Mouse (Mus musculus) embryonic facial prominence, embryonic 14.5 days (tissue): Measurements from ENCODE around the gene Cdc25a. TPM values are rescaled to one million over a fixed set of nuclear protein-coding genes. Genes with fewer than 3 reads are reported as not detected.

Experiments used
- ATAC-seq: fragments of 200-750 bp; cut with Nextera tagmentation; 2 replicates; pipeline ENCODE4 v1.8.0; 2017; ENCODE audit warnings: low read depth, moderate number of reproducible peaks, moderate TSS enrichment
- DNase-seq: peaks from one replicate; pipeline ENCODE4 v3.0.0-alpha.2; 2015; ENCODE audit warnings: low spot score
- H3K27ac ChIP-seq: fragments of 300-500 bp; sonication (generic); replicated peaks from 2 replicates; pipeline ENCODE4 v1.5.1; 2014; ENCODE audit warnings: low read depth, mild to moderate bottlenecking, low read length, moderate library complexity
- H3K27me3 ChIP-seq: fragments of 300-500 bp; sonication (generic); replicated peaks from 2 replicates; pipeline ENCODE4 v1.6.1; 2014; ENCODE audit warnings: low read length; ENCODE audit not compliant: control insufficient read depth, insufficient read depth
- H3K36me3 ChIP-seq: fragments of 300-500 bp; sonication (generic); 2 replicates; pipeline ENCODE4 v1.6.1; 2014; ENCODE audit warnings: low read length, mixed read lengths; ENCODE audit not compliant: control insufficient read depth, insufficient read depth
- H3K4me1 ChIP-seq: fragments of 300-500 bp; sonication (generic); 2 replicates; pipeline ENCODE4 v1.6.1; 2014; ENCODE audit warnings: antibody characterized with exemption, low read length; ENCODE audit not compliant: control insufficient read depth, insufficient read depth
- H3K4me2 ChIP-seq: fragments of 300-500 bp; sonication (generic); 2 replicates; pipeline ENCODE4 v1.6.1; 2014; ENCODE audit warnings: low read depth, mild to moderate bottlenecking, low read length, moderate library complexity, mixed read lengths
- H3K4me3 ChIP-seq: fragments of 300-500 bp; sonication (generic); 2 replicates; pipeline ENCODE4 v1.5.1; 2014; ENCODE audit warnings: low read depth, mild to moderate bottlenecking, low read length
- H3K9ac ChIP-seq: fragments of 300-500 bp; sonication (generic); 2 replicates; pipeline ENCODE4 v1.6.1; 2014; ENCODE audit warnings: low read depth, mild to moderate bottlenecking, low read length, moderate library complexity, mixed read lengths
- H3K9me3 ChIP-seq: fragments of 300-500 bp; sonication (generic); 2 replicates; pipeline ENCODE4 v1.6.1; 2016; ENCODE audit warnings: low read length; ENCODE audit not compliant: control insufficient read depth
- WGBS: fragments of 180-500 bp; shearing (Covaris S2); extraction: QIAGEN DNeasy Blood & Tissue Kit; methylation state at CpG from one replicate; pipeline ENCODE4 v1.1.7; 2014; 5-methylcytosine and 5-hydroxymethylcytosine counted together
- microRNA-seq: library from miRNA; unstranded; fragments of <30 nt; microRNA quantifications from one replicate; pipeline ENCODE4, GENCODE M21; 2016; ENCODE audit warnings: borderline number of aligned reads
- polyA plus RNA-seq: library from polyadenylated mRNA; unstranded; fragments of >200 nt; fragmentation: Nextera tagmentation; extraction: Ambion mirVana; gene quantifications from 2 replicates; pipeline ENCODE4 v1.2.1, GENCODE M21; 2014

Cdc25a gene
- polyA plus RNA-seq, 1 experiment from 2014 or later = 24.5 TPM

DNA sequence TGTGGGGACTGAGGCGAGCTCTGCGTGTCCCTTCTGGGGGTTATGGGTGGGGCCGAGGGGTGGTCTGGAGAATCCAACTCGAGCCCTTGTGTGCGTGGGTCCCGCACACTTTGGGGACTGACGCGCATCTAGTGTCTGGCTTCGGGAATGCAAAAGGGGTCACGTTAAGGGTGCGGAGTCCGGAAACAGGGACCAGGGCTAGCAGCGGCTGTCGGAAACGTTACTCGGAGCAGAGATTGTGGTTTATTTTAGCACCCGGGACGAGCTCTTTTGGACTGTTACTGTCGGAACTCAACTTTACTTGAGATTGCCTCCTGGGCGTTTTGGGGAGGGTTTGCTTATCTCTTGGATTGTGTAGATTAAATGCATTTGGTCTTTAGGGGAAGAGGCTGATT, 57.0 kb downstream of the Cdc25a start:
- Histone ChIP-seq H3K4me1 (peaks cover 7% of the 10 kb centered on the region; the same call in 1 of the 2 replicates), H3K9ac (peak overlapping the region; percentile 84), H3K9me3 (no peaks in the 10 kb centered on the region), H3K4me2 (peak overlapping the region; percentile 73), H3K27me3 (no peaks in the 10 kb centered on the region), H3K27ac (peak overlapping the region; percentile 95), H3K36me3 (no peaks in the 10 kb centered on the region), H3K4me3 (peak overlapping the region; percentile 82)
- peak; percentile 46 for DNase-seq
- WGBS = 0% methylated on average over 19 of the region's 20 CpGs
- ATAC-seq = no peak

DNA sequence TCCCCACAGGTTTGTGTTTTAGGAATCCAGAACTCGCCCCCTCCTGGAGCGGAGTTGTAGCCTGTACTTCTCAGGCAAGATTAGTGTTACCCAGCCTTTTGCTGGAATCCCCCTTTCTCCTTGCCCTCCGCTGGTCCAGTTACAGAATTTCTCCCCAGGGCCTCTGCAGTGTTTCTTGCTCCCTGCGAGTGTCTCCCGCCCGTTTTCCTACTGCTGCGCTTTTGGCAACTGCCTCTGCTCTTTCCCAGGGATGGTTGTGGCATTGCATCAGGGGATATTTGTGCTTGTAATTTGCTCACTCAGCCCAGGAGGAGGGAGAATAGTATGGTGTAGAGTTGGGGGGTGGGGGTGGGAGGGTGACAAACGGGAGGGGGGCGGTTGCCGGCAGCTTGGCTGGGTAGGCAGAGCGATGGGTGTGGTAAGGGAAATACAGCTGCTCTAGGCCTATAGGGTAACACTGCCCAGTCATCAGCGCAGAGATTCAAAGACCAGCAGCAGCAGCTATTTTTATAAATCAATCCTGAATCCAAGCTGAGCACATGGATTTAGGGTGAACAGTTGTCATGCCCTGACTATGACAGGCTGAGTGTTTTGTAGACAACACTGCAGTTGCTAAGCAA, 57.5 kb downstream of the Cdc25a start:
- DNase-seq (peak; percentile 87), ATAC-seq (0 out of 2 replicates have a peak, but pooled peaks have one; percentile 1)
- Histone ChIP-seq H3K4me1 (peaks cover 7% of the 10 kb centered on the region; the same call in 1 of the 2 replicates), H3K27ac (peak overlapping the region; percentile 95), H3K36me3 (no peaks in the 10 kb centered on the region), H3K27me3 (no peaks in the 10 kb centered on the region), H3K4me2 (peak overlapping the region; percentile 73), H3K4me3 (peak overlapping the region; percentile 82), H3K9ac (peak overlapping the region; percentile 84), H3K9me3 (no peaks in the 10 kb centered on the region)
- 0% methylated on average over 12 of the region's 12 CpGs for WGBS

DNA sequence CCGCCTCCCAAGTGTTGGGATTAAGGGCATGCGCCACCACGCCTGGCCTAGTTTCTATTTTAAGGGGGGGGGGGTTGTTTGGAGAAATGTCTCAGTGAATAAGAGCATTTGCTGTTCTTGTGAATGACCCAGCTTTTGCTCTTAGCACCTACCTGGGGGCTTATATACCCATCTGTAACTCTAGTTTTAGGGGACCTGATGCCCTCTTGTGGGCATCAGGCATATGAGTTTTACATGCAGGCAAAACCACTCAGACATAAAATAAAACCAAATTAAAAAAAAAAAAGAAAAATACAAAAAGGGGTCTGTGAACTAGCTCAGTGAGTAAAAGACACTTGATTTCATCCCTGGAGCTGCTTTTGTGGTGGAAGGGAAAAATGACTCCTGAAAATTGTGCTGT, 64.0 kb downstream of the Cdc25a start:
- DNase-seq (no peak), ATAC-seq (no peak)
- Histone ChIP-seq H3K4me1 (no peaks in the 10 kb centered on the region), H3K4me2 (no peak overlapping the region), H3K27ac (no peak overlapping the region), H3K4me3 (no peak overlapping the region), H3K27me3 (no peaks in the 10 kb centered on the region), H3K9ac (no peak overlapping the region), H3K36me3 (no peaks in the 10 kb centered on the region), H3K9me3 (no peaks in the 10 kb centered on the region)
- WGBS = 92% methylated on average over 3 of the region's 3 CpGs

DNA sequence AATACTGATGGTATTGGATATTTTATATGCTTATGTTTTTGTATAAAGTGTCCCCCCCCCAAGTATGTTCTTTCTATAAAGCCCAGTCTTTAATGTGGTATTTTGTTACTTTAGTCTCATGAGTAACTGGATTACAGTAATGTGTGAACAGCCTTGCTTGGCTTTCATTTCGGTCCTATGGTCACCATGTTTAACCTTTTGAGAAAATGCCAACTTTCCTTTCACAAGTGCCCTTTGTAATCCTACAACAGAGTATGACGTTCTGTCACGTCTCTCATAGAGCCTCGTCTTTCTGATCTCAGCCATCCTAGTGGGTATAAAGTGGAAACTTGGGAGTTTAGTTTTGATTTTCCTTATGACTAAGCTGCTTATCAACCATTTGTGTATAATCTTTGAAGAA, 67.4 kb downstream of the Cdc25a start:
- Histone ChIP-seq H3K4me2 (no peak overlapping the region), H3K36me3 (no peaks in the 10 kb centered on the region), H3K27ac (no peak overlapping the region), H3K4me3 (no peak overlapping the region), H3K9me3 (no peaks in the 10 kb centered on the region), H3K9ac (no peak overlapping the region), H3K27me3 (no peaks in the 10 kb centered on the region), H3K4me1 (no peaks in the 10 kb centered on the region)
- WGBS = 62% methylated on average over 4 of the region's 4 CpGs
- DNase-seq = no peak
- ATAC-seq = no peak

Small RNAs within 50 kb of the gene (microRNA-seq; reads per million reads assigned to microRNA genes)
- 1.7 reads per million, percentile 2 among the genes with 10 or more reads in this experiment for gene Mir7089

Other genes with a start within 250 kb of the Cdc25a start
- 0.11 TPM in 1 of 2 replicates, not detected in the other for gene Fbxw24, start 249.5 kb upstream of the Cdc25a start, polyA plus RNA-seq
- gene Fbxw25, start 210.9 kb upstream of the Cdc25a start, polyA plus RNA-seq = not detected in 2 replicates
- not detected in 2 replicates for gene Fbxw18, start 172.9 kb upstream of the Cdc25a start, polyA plus RNA-seq
- gene Fbxw26, start 129.5 kb upstream of the Cdc25a start, polyA plus RNA-seq = 0.21 TPM in 1 of 2 replicates, not detected in the other
- not detected in 2 replicates for gene Fbxw27, start 84.9 kb upstream of the Cdc25a start, polyA plus RNA-seq
- gene Spink8, start 63.3 kb upstream of the Cdc25a start, polyA plus RNA-seq = 0.29 and 1.7 TPM in 2 replicates
- 53.2 and 53.4 TPM in 2 replicates for gene Nme6, start 42.8 kb upstream of the Cdc25a start, polyA plus RNA-seq
- gene Camp, start 26.0 kb upstream of the Cdc25a start, polyA plus RNA-seq = 4.1 and 4.9 TPM in 2 replicates
- 101 and 112 TPM in 2 replicates for gene Map4, start 55.9 kb downstream of the Cdc25a start, polyA plus RNA-seq
- 105 and 122 TPM in 2 replicates for gene Smarcc1, start 242.1 kb downstream of the Cdc25a start, polyA plus RNA-seq
- gene Dhx30, start 242.3 kb downstream of the Cdc25a start, polyA plus RNA-seq = 110 and 120 TPM in 2 replicates